Mouse (Mus musculus) CH12.LX (cell line): Measurements from ENCODE around the gene Gif. TPM values are rescaled to one million over a fixed set of nuclear protein-coding genes. Genes with fewer than 3 reads are reported as not detected.

Source experiments
- DNase-seq: peaks from one replicate; pipeline ENCODE4 v3.0.0-alpha.2; 2013; ENCODE audit errors: extremely low read depth
- H3K27ac ChIP-seq: 2 replicates; pipeline ENCODE4 v1.5.1; 2012; ENCODE audit warnings: low read depth, mild to moderate bottlenecking, control low read depth, moderate library complexity; ENCODE audit not compliant: insufficient read depth
- H3K27me3 ChIP-seq: replicated peaks from 2 replicates; pipeline ENCODE3; 2012; ENCODE audit warnings: inconsistent platforms
- H3K36me3 ChIP-seq, 2 experiments: replicated peaks in 1 of 2; 2 replicates each; pipeline versions ENCODE3 to v1.6.1; 2012; ENCODE audit warnings: inconsistent platforms in 1 of 2, low read length in 1 of 2, mild to moderate bottlenecking in 1 of 2, mixed read lengths in 1 of 2, moderate library complexity in 1 of 2; ENCODE audit not compliant: control insufficient read depth in 1 of 2, insufficient read depth in 1 of 2
- H3K4me1 ChIP-seq, 2 experiments: 2 replicates each; pipeline ENCODE4 v1.6.1; 2012; ENCODE audit warnings: inconsistent platforms in 1 of 2, moderate library complexity in 1 of 2; ENCODE audit not compliant: insufficient read depth in 2 of 2, control insufficient read depth in 1 of 2
- H3K4me2 ChIP-seq: 2 replicates; pipeline ENCODE4 v1.6.1; 2012; ENCODE audit warnings: low read depth, mild to moderate bottlenecking, control low read depth; ENCODE audit not compliant: poor library complexity, insufficient read depth, severe bottlenecking
- H3K4me3 ChIP-seq, 3 experiments: fragments of 150-350 bp in 1 of 3; sonication (generic) in 1 of 3; replicated peaks in 1 of 3; 2 replicates each; pipeline versions ENCODE3 to v1.5.1; 2011 to 2012; ENCODE audit warnings: low read depth in 2 of 3, low read length in 2 of 3, mild to moderate bottlenecking in 2 of 3, moderate library complexity in 2 of 3, control low read depth in 1 of 3, improper control_type of control experiment in 1 of 3, inconsistent platforms in 1 of 3, mixed read lengths in 1 of 3; ENCODE audit not compliant: poor library complexity in 1 of 3
- H3K79me2 ChIP-seq: replicated peaks from 2 replicates; pipeline ENCODE4 v1.6.1; 2012; ENCODE audit warnings: mild to moderate bottlenecking, moderate library complexity; ENCODE audit not compliant: control insufficient read depth, poor library complexity, insufficient read depth, severe bottlenecking; ENCODE audit errors: extremely low read depth
- H3K9ac ChIP-seq: 2 replicates; pipeline ENCODE4 v1.6.1; 2012; ENCODE audit warnings: low read depth, mild to moderate bottlenecking, control low read depth, moderate library complexity; ENCODE audit not compliant: insufficient read depth
- H3K9me3 ChIP-seq: replicated peaks from 2 replicates; pipeline ENCODE3; 2012; ENCODE audit warnings: low read length, inconsistent platforms, mixed read lengths
- CHD2 ChIP-seq: IDR thresholded peaks from 2 replicates; pipeline ENCODE4 v1.6.1; 2011; ENCODE audit warnings: low read length, improper control_type of control experiment
- E2F4 ChIP-seq: IDR thresholded peaks from 2 replicates; pipeline ENCODE4 v1.6.1; 2011; ENCODE audit warnings: low read depth, low read length, improper control_type of control experiment; ENCODE audit not compliant: insufficient replicate concordance
- EP300 ChIP-seq: IDR thresholded peaks from 2 replicates; pipeline ENCODE4 v1.6.1; 2011; ENCODE audit warnings: low read length, improper control_type of control experiment
- GABPA ChIP-seq: IDR thresholded peaks from 2 replicates; pipeline ENCODE4 v1.6.1; 2012; ENCODE audit warnings: low read depth, low read length, improper control_type of control experiment, inconsistent platforms; ENCODE audit not compliant: insufficient replicate concordance
- HCFC1 ChIP-seq: IDR thresholded peaks from 2 replicates; pipeline ENCODE4 v1.6.1; 2012; ENCODE audit warnings: low read depth, mild to moderate bottlenecking, inconsistent platforms, low read length, improper control_type of control experiment
- IRF4 ChIP-seq: IDR thresholded peaks from 2 replicates; pipeline ENCODE4 v1.6.1; 2014; ENCODE audit warnings: low read depth, mild to moderate bottlenecking, inconsistent platforms, low read length, improper control_type of control experiment
- JUND ChIP-seq: conservative IDR thresholded peaks from 2 replicates; pipeline ENCODE4 v1.6.1; 2011; ENCODE audit warnings: low read depth, low read length, improper control_type of control experiment
- KAT2A ChIP-seq: IDR thresholded peaks from 2 replicates; pipeline ENCODE4 v1.6.1; 2012; ENCODE audit warnings: low read length, improper control_type of control experiment, inconsistent platforms; ENCODE audit not compliant: insufficient replicate concordance
- MAFK ChIP-seq: IDR thresholded peaks from 2 replicates; pipeline ENCODE4 v1.6.1; 2011; ENCODE audit warnings: low read length, improper control_type of control experiment; ENCODE audit not compliant: insufficient replicate concordance
- MEF2A ChIP-seq: IDR thresholded peaks from 2 replicates; pipeline ENCODE4 v1.6.1; 2014; ENCODE audit warnings: low read depth, mild to moderate bottlenecking, inconsistent platforms, low read length, improper control_type of control experiment, borderline replicate concordance
- MXI1 ChIP-seq: IDR thresholded peaks from 2 replicates; pipeline ENCODE4 v1.6.1; 2011; ENCODE audit warnings: mild to moderate bottlenecking, low read depth, low read length, improper control_type of control experiment
- NELFE ChIP-seq: IDR thresholded peaks from 2 replicates; pipeline ENCODE4 v1.6.1; 2011; ENCODE audit warnings: low read depth, low read length, improper control_type of control experiment
- PAX5 ChIP-seq: IDR thresholded peaks from 2 replicates; pipeline ENCODE4 v1.6.1; 2012; ENCODE audit warnings: low read length, inconsistent platforms, mixed read lengths
- RAD21 ChIP-seq: IDR thresholded peaks from 2 replicates; pipeline ENCODE4 v1.6.1; 2011; ENCODE audit warnings: low read depth, mild to moderate bottlenecking, low read length, improper control_type of control experiment, moderate library complexity
- SIN3A ChIP-seq: IDR thresholded peaks from 2 replicates; pipeline ENCODE4 v1.6.1; 2012; ENCODE audit warnings: low read length, improper control_type of control experiment, inconsistent platforms
- SMC3 ChIP-seq: IDR thresholded peaks from 2 replicates; pipeline ENCODE4 v1.6.1; 2011; ENCODE audit warnings: low read depth, low read length, improper control_type of control experiment
- TBP ChIP-seq: conservative IDR thresholded peaks from 2 replicates; pipeline ENCODE4 v1.6.1; 2011; ENCODE audit warnings: low read depth, low read length, improper control_type of control experiment
- USF2 ChIP-seq: conservative IDR thresholded peaks from 2 replicates; pipeline ENCODE4 v1.6.1; 2011; ENCODE audit warnings: low read depth, low read length, improper control_type of control experiment
- ZMIZ1 ChIP-seq: IDR thresholded peaks from 2 replicates; pipeline ENCODE4 v1.6.1; 2012; ENCODE audit warnings: low read depth, mild to moderate bottlenecking, inconsistent platforms, low read length, improper control_type of control experiment
- dilution Hi-C: fragments of 300-500 bp; cut with MboI; formaldehyde crosslinking; loops from 2 replicates; pipeline ENCODE4 v1.14.3; 2020; ENCODE audit warnings: low sequenced_read_pairs; ENCODE audit not compliant: extremely low pct_unique_long_range_greater_than_20kb, extremely low pct_ligation_motif_present
- in situ Hi-C: fragments of 300-500 bp; cut with MboI; formaldehyde crosslinking; loops from 3 replicates; pipeline ENCODE4 v1.14.3; 2019; ENCODE audit warnings: low sequenced_read_pairs, low pct_ligation_motif_present, low pct_unique_long_range_greater_than_20kb, mixed read lengths
- polyA plus RNA-seq: library from polyadenylated mRNA; unstranded; fragments of >175 nt; gene quantifications from 2 replicates; pipeline ENCODE4 v1.2.1, GENCODE M21; 2012; ENCODE audit warnings: low read depth; ENCODE audit not compliant: insufficient read length
- total RNA-seq, 2 experiments: library from RNA; depleted of rRNA; stranded (reverse); fragments of 300-350 nt in 1 of 2; fragments of >200 nt in 1 of 2; gene quantifications; 2 replicates each; pipeline ENCODE4 v1.2.3; 2012 to 2014

Gif gene
- total RNA-seq (2012; rRNA removed), result 0.08 and 0.21 TPM in 2 replicates
- total RNA-seq (2014; rRNA removed), result 0.20 and 0.28 TPM in 2 replicates
- polyA plus RNA-seq, result 0.24 and 0.26 TPM in 2 replicates

- Histone ChIP-seq H3K4me1 (peaks cover 5 to 28% of the 10 kb centered on the region in 2 experiments), H3K27ac (no peak within 1 kb of the TSS), H3K9me3 (no peaks in the 10 kb centered on the region), H3K9ac (no peak within 1 kb of the TSS)
- dilution Hi-C loops, result no loop called here
- TF ChIP-seq USF2, result no peak
- no peak for TF ChIP-seq IRF4
- TF ChIP-seq GABPA, result no peak
- TF ChIP-seq RAD21, result no peak
- TF ChIP-seq, all 38 proteins: peak for 0
- H3K4me3 ChIP-seq, result no peak within 1 kb of the TSS
- in situ Hi-C loops, result no loop called here
- no peaks in the 10 kb centered on the region for H3K36me3 ChIP-seq
- no peak within 1 kb of the TSS for H3K4me2 ChIP-seq
- no peaks in the 10 kb centered on the region for H3K79me2 ChIP-seq
- no peak for DNase-seq
- H3K27me3 ChIP-seq, result no peaks in the 10 kb centered on the region
Observed at GRCm38 (mm10) chr19:11747298-11747697, at the start of gene Gif. TSS of gene Gif (plus strand) at chr19:11747554.

DNA sequence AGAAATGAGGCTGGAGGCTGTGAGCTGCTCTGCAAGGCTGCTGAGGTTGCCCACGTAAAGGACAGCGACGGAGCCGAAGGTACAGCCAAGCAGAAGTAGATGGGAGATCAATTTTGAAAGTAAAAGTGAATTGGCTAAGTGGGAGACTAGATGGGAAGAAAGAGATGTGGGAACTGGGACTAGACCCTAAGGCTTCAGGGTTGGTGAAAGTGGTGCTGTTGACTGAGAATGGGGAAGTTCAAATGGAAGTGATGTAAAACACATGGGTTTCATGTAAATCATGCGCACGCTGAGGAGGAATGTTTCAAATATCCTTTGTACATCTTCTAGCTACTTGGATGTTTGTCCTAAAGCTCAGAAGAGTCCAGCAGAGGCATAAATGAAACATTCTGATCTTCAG, 49.0 kb upstream of the Gif start:
- no peak overlapping the region for H3K9ac ChIP-seq
- peaks cover 3 to 19% of the 10 kb centered on the region in 2 experiments; a peak in 3 of 4 replicates for H3K4me1 ChIP-seq
- H3K27ac ChIP-seq, result no peak overlapping the region
- H3K9me3 ChIP-seq, result no peaks in the 10 kb centered on the region
- H3K79me2 ChIP-seq, result no peaks in the 10 kb centered on the region
- H3K36me3 ChIP-seq, result no peaks in the 10 kb centered on the region
- TF ChIP-seq SMC3, result no peak
- no peak for TF ChIP-seq NELFE
- TF ChIP-seq TBP, result 0 out of 2 replicates have a peak, but pooled peaks have one; percentile 15
- peak; percentile 48; the same call in 1 of the 2 replicates for TF ChIP-seq EP300
- DNase-seq, result peak; percentile 24
- H3K27me3 ChIP-seq, result no peaks in the 10 kb centered on the region
- H3K4me2 ChIP-seq, result peak overlapping the region; percentile 51
- in situ Hi-C loops, result loop anchor here (10.0 kb wide), 1 partner anchor 84 kb away; no protein-coding TSS in a partner anchor
- no peak overlapping the region for H3K4me3 ChIP-seq
- dilution Hi-C loops, result no loop called here

DNA sequence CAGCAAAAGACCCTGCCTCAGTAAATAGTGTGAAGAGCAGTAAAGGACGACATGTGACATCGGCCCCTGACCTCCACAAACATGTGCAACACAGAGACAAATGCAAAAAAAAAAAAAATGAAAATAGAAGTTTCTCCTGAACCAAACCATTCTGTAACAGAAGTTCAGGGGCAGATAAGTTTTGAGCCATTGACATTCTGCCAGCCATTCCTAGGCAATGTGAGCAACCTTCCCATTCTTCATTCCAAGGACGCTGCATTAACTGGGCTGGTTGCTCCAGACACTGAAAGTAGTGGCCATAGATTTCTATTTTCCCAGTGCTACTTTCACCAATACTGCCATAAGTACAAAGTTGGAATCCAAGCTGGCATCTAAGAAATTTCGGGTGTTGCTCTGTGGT, 34.9 kb upstream of the Gif start:
- no peak overlapping the region for H3K4me2 ChIP-seq
- H3K9me3 ChIP-seq, result no peaks in the 10 kb centered on the region
- peaks cover 0 to 2% of the 10 kb centered on the region in 2 experiments; a peak in 2 of 4 replicates for H3K4me1 ChIP-seq
- H3K27ac ChIP-seq, result no peak overlapping the region
- H3K4me3 ChIP-seq, result no peak overlapping the region
- dilution Hi-C loops, result no loop called here
- TF ChIP-seq TBP (no peak), E2F4 (no peak), ZMIZ1 (no peak), MAFK (no peak), CHD2 (no peak), SIN3A (no peak), MXI1 (no peak), PAX5 (no peak), JUND (no peak), HCFC1 (no peak), KAT2A (no peak), MEF2A (no peak)
- no peaks in the 10 kb centered on the region for H3K79me2 ChIP-seq
- no peaks in the 10 kb centered on the region for H3K27me3 ChIP-seq
- H3K36me3 ChIP-seq, result no peaks in the 10 kb centered on the region
- in situ Hi-C loops, result no loop called here
- no peak for DNase-seq
- no peak overlapping the region for H3K9ac ChIP-seq
